Mouse (Mus musculus): ENCODE data around the gene Naip5. TPM values are rescaled to one million over a fixed set of nuclear protein-coding genes. Genes with fewer than 3 reads are reported as not detected.
"Not testable (repeated sequence)": the region's sequence is repeated elsewhere in the genome, so short reads cannot be mapped to it uniquely, and the experiment has no call there.

Naip5 gene
- total and polyA plus RNA-seq, 2 experiments from 2014 or later, result 0.18 to 0.33 TPM

- ATAC-seq (no peak), DNase-seq (no peak)
- Histone ChIP-seq H3K36me3 (ENCODE audit: insufficient read depth) (no peaks in the 10 kb centered on the region), H3K9me3 (ENCODE audit: low read length) (no peaks in the 10 kb centered on the region), H3K4me2 (ENCODE audit: low read depth) (no peak overlapping the region), H3K27ac (ENCODE audit: low read depth, low read length) (no peak overlapping the region), H3K4me1 (ENCODE audit: insufficient read depth) (no peaks in the 10 kb centered on the region), H3K27me3 (ENCODE audit: insufficient read depth, low read length) (no peaks in the 10 kb centered on the region), H3K4me3 (ENCODE audit: low read depth, low read length) (no peak overlapping the region), H3K9ac (no peak overlapping the region)
- no peak for TF ChIP-seq CTCF (IDR thresholded peaks at IDR 0.05; ENCODE audit: low read depth)
Observed at GRCm38 (mm10) chr13:100243702-100244101, 2.4 kb downstream of the Naip5 start.

GRCm38 (mm10) chr13:100213683-100214082 is 32.4 kb downstream of the Naip5 start:
- DNase-seq; H3K9ac ChIP-seq; H3K27ac ChIP-seq (ENCODE audit: low read depth, low read length); H3K36me3 ChIP-seq (ENCODE audit: insufficient read depth); H3K4me1 ChIP-seq (ENCODE audit: insufficient read depth); H3K4me2 ChIP-seq (ENCODE audit: low read depth); H3K4me3 ChIP-seq (ENCODE audit: low read depth, low read length); H3K27me3 ChIP-seq (ENCODE audit: insufficient read depth, low read length); H3K9me3 ChIP-seq (ENCODE audit: low read length); ATAC-seq: not testable (repeated sequence)
- 76% methylated on average over 1 of the region's 1 CpGs for WGBS

DNA sequence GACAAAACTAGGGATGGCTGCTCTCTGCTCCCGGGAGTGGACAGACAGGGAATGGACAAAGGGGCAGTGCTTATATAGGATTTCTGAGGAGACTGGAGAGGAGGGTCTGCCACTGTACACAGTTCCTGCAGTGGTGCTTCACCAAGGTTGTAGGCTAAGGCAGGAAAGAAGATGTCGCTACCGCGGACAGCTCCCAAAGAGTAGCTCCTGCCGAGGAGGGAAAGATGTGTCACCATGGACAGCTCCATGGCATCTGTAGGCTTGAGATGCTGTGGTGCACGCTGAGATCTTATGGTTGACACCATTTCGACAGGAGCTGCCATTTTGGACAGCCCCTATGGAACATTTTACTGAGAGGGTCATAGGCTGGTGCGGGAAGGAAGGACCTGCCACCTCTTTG is 35.6 kb downstream of the Naip5 start:
- Histone ChIP-seq H3K9me3 (ENCODE audit: low read length) (no peaks in the 10 kb centered on the region), H3K27me3 (ENCODE audit: insufficient read depth, low read length) (no peaks in the 10 kb centered on the region), H3K4me3 (ENCODE audit: low read depth, low read length) (no peak overlapping the region), H3K4me1 (ENCODE audit: insufficient read depth) (no peaks in the 10 kb centered on the region), H3K4me2 (ENCODE audit: low read depth) (no peak overlapping the region), H3K9ac (no peak overlapping the region), H3K27ac (ENCODE audit: low read depth, low read length) (no peak overlapping the region), H3K36me3 (ENCODE audit: insufficient read depth) (no peaks in the 10 kb centered on the region)
- DNase-seq (no peak), ATAC-seq (no peak)
- no peak for TF ChIP-seq CTCF (IDR thresholded peaks at IDR 0.05; ENCODE audit: low read depth)
- 34% methylated on average over 8 of the region's 8 CpGs for WGBS

DNA sequence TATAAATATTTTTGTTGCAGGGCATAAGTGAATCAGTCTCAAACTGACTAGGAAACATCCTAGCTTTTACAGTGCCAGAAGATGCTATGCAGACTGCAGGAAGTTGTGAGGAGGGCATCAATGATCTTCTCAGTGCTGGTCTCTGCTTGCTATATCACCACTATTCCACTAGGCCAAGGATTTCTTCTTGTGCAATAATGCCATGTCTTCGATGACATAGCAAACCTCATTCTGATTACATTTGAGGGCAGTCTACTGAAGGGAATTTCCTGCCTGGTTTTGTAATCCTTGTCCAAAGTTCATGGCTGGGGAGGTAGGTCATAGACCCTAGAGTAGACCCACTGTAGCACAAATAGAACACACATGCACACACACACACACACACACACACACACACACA is 42.8 kb downstream of the Naip5 start:
- Histone ChIP-seq H3K4me3 (ENCODE audit: low read depth, low read length) (no peak overlapping the region), H3K27me3 (ENCODE audit: insufficient read depth, low read length) (no peaks in the 10 kb centered on the region), H3K27ac (ENCODE audit: low read depth, low read length) (no peak overlapping the region), H3K4me2 (ENCODE audit: low read depth) (no peak overlapping the region), H3K9ac (no peak overlapping the region), H3K4me1 (ENCODE audit: insufficient read depth) (no peaks in the 10 kb centered on the region), H3K36me3 (ENCODE audit: insufficient read depth) (no peaks in the 10 kb centered on the region), H3K9me3 (ENCODE audit: low read length) (no peaks in the 10 kb centered on the region)
- DNase-seq (no peak), ATAC-seq (no peak)
- WGBS, result 89% methylated on average over 1 of the region's 1 CpGs
- TF ChIP-seq CTCF (IDR thresholded peaks at IDR 0.05; ENCODE audit: low read depth), result no peak

DNA sequence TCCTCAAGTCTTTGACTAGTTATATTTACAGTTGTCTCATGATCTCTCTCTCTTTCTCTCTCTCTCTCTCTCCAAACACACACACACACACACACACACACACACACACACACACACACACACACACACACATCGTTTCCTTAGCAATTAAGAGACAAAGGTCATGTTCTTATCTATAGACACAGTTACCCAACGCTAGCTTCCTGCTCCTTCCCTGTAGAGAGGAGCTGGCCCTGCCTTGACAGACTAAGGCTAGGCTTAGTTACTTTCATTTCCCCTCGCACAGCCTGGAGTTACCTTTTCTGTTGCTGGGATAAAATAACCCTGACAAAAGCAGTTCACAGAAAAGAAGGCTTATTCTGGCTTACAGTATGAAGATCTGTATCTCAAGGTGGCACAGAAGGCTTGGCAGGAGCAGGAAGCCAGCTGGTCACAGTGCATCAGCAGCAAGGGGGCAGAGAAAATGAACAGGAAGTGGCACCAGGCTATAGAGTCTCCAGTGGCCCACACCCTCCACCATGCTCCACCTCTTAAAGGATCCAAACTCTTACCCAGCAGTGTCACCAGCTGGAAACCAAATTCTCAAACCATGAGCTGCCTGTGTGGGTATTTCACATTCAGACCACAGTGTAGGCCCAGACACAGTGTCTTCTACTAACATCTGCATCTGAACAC is 44.3 kb downstream of the Naip5 start, which contains the start of gene Naip2:
Naip2 (minus strand) TSS at position 434 of the 675 bp plus-strand sequence.
- DNase-seq; H3K27ac ChIP-seq (ENCODE audit: low read depth, low read length); H3K9me3 ChIP-seq (ENCODE audit: low read length); ATAC-seq; H3K4me2 ChIP-seq (ENCODE audit: low read depth); H3K9ac ChIP-seq; H3K36me3 ChIP-seq (ENCODE audit: insufficient read depth); H3K4me3 ChIP-seq (ENCODE audit: low read depth, low read length); H3K4me1 ChIP-seq (ENCODE audit: insufficient read depth); H3K27me3 ChIP-seq (ENCODE audit: insufficient read depth, low read length): not testable (repeated sequence)
- WGBS, result 67% methylated on average over 3 of the region's 3 CpGs

GRCm38 (mm10) chr13:100200778-100201177 is 45.3 kb downstream of the Naip5 start:
- Histone ChIP-seq H3K4me2 (ENCODE audit: low read depth) (no peak overlapping the region), H3K36me3 (ENCODE audit: insufficient read depth) (no peaks in the 10 kb centered on the region)

GRCm38 (mm10) chr13:100195421-100195820 is 50.7 kb downstream of the Naip5 start:
- Histone ChIP-seq H3K9ac (no peak overlapping the region), H3K36me3 (ENCODE audit: insufficient read depth) (no peaks in the 10 kb centered on the region), H3K9me3 (ENCODE audit: low read length) (no peaks in the 10 kb centered on the region), H3K27me3 (ENCODE audit: insufficient read depth, low read length) (no peaks in the 10 kb centered on the region), H3K4me3 (ENCODE audit: low read depth, low read length) (no peak overlapping the region), H3K4me1 (ENCODE audit: insufficient read depth) (no peaks in the 10 kb centered on the region), H3K27ac (ENCODE audit: low read depth, low read length) (no peak overlapping the region), H3K4me2 (ENCODE audit: low read depth) (no peak overlapping the region)
- DNase-seq, result no peak
- no peak for ATAC-seq
- no peak for TF ChIP-seq CTCF (IDR thresholded peaks at IDR 0.05; ENCODE audit: low read depth)
- 87% methylated on average over 3 of the region's 3 CpGs for WGBS

More at GRCm38 (mm10) chr13:100200778-100201177, 45.3 kb downstream of the Naip5 start:
- no peak overlapping the region for H3K9ac ChIP-seq
- H3K27ac ChIP-seq (ENCODE audit: low read depth, low read length), result no peak overlapping the region
- H3K4me3 ChIP-seq (ENCODE audit: low read depth, low read length), result no peak overlapping the region
- ATAC-seq (no peak), DNase-seq (no peak)
- H3K4me1 ChIP-seq (ENCODE audit: insufficient read depth), result no peaks in the 10 kb centered on the region
- no peak for TF ChIP-seq CTCF (IDR thresholded peaks at IDR 0.05; ENCODE audit: low read depth)
- no peaks in the 10 kb centered on the region for H3K9me3 ChIP-seq (ENCODE audit: low read length)
- no peaks in the 10 kb centered on the region for H3K27me3 ChIP-seq (ENCODE audit: insufficient read depth, low read length)

- not testable (repeated sequence) for H3K27ac ChIP-seq (ENCODE audit: low read depth, low read length); ATAC-seq; H3K36me3 ChIP-seq (ENCODE audit: insufficient read depth); H3K9me3 ChIP-seq (ENCODE audit: low read length); H3K4me2 ChIP-seq (ENCODE audit: low read depth); DNase-seq; H3K27me3 ChIP-seq (ENCODE audit: insufficient read depth, low read length); H3K4me3 ChIP-seq (ENCODE audit: low read depth, low read length); H3K9ac ChIP-seq; H3K4me1 ChIP-seq (ENCODE audit: insufficient read depth)
Observed at GRCm38 (mm10) chr13:100183111-100183510, 63.0 kb downstream of the Naip5 start.

- not testable (repeated sequence) for H3K27me3 ChIP-seq (ENCODE audit: insufficient read depth, low read length); H3K36me3 ChIP-seq (ENCODE audit: insufficient read depth); H3K4me2 ChIP-seq (ENCODE audit: low read depth); H3K4me3 ChIP-seq (ENCODE audit: low read depth, low read length); H3K4me1 ChIP-seq (ENCODE audit: insufficient read depth); DNase-seq; H3K9ac ChIP-seq; ATAC-seq; H3K9me3 ChIP-seq (ENCODE audit: low read length); H3K27ac ChIP-seq (ENCODE audit: low read depth, low read length)
- 80% methylated on average over 3 of the region's 5 CpGs for WGBS
Observed at GRCm38 (mm10) chr13:100174360-100174759, 71.8 kb downstream of the Naip5 start.

DNA sequence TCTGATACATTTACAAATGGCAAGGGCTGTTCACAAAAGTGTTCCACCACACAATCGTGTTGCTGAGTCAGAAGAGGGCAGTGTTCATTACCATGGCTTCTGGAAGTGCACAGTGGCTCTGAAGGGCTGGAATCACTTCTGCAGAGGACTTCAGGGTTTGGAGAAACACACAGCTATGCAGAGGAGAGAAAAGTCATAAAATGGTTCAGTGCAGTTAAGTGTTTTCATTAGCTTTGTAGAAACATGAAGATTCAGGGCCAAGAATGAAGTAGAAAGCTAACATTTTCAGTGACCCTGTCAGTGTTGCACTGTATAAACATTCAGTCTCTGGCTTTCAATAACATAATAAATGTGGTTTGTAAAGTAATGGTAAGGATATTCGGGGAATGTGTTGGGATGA is 79.7 kb downstream of the Naip5 start:
- DNase-seq; H3K4me1 ChIP-seq (ENCODE audit: insufficient read depth); H3K36me3 ChIP-seq (ENCODE audit: insufficient read depth); H3K4me3 ChIP-seq (ENCODE audit: low read depth, low read length); H3K9me3 ChIP-seq (ENCODE audit: low read length); H3K27me3 ChIP-seq (ENCODE audit: insufficient read depth, low read length); ATAC-seq; H3K27ac ChIP-seq (ENCODE audit: low read depth, low read length); H3K4me2 ChIP-seq (ENCODE audit: low read depth); H3K9ac ChIP-seq: not testable (repeated sequence)
- WGBS, result 69% methylated on average over 2 of the region's 2 CpGs

Measured in forebrain, postnatal 0 days (tissue).